Mouse (Mus musculus) embryo, embryonic 11 days (tissue): ENCODE data around the gene Alkbh3.

Source experiments
- DNase-seq: peaks from one replicate; pipeline ENCODE4 v3.0.0-alpha.2; 2015

Alkbh3 gene

GRCm38 (mm10) chr2:93953726-93954125 is 56.9 kb downstream of the Alkbh3 start:
- DNase-seq: no peak

- DNase-seq: no peak
Observed at GRCm38 (mm10) chr2:93946976-93947375, 63.6 kb downstream of the Alkbh3 start.

- DNase-seq: no peak
Observed at GRCm38 (mm10) chr2:93944855-93945254, 65.8 kb downstream of the Alkbh3 start.

- no peak for DNase-seq
Observed at GRCm38 (mm10) chr2:93944099-93944498, 66.5 kb downstream of the Alkbh3 start.

- no peak for DNase-seq
Observed at GRCm38 (mm10) chr2:93941670-93942069, 68.9 kb downstream of the Alkbh3 start.

GRCm38 (mm10) chr2:93938534-93938933 is 72.1 kb downstream of the Alkbh3 start:
- no peak for DNase-seq
